Mouse (Mus musculus) neural tube, embryonic 10.5 days (tissue): ENCODE measurements around the gene Togaram2.
A peak's percentile ranks its signal among the peaks of the same experiment; 100 is the strongest.

ENCODE experiments used
- DNase-seq: peaks from one replicate; pipeline ENCODE4 v3.0.0-alpha.2; 2017; ENCODE audit warnings: low spot score; ENCODE audit errors: extremely low spot score

The Togaram2 gene

DNA sequence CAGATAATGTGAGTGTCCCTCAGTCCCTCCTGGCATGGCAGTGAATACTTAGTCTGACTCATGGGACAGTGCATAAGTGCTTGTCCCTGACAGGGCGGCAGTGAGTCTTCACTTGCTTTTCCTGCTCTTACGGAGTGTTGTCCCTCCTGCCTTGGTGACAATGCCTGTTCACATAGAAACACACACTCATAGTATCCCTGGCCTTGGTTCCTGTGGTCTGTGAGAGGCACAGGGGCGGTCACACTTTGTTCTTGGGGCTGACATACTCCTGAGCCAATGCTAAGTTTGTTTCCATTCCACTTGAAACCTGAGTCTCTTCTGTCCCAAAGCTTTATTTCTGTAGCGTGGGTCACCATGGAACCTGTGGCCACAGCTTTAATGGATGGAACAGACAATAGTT lies 9.3 kb downstream of the Togaram2 start:
- DNase-seq: no peak

- no peak for DNase-seq
These were observed 10.2 kb downstream of the Togaram2 start for GRCm38 (mm10) chr17:71683281-71683680.

- no peak for DNase-seq
These were observed 11.1 kb downstream of the Togaram2 start for GRCm38 (mm10) chr17:71684103-71684608.

- no peak for DNase-seq
These were observed 14.4 kb downstream of the Togaram2 start for GRCm38 (mm10) chr17:71687436-71687835.

DNA sequence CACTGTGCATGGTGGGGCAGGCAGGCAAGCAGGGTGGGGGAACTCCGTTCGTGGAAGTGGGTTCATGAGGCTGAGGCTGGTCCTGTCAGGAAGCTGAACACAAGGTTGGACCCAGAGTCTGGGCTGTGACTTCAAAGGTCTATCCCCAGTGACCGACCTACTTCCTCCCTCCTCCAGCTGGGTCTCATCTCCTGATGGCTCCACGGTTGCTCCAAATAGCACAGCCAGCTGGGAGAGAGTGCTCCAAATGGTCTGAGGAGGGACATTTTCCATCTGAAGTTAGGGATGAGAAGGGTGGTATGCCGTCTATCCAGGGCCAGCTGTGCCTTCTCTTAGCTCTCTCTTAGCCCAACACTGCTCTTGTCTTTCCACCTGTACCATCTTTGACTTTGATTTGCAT lies 16.8 kb downstream of the Togaram2 start:
- DNase-seq: no peak

- DNase-seq: no peak
These were observed 18.4 kb downstream of the Togaram2 start for GRCm38 (mm10) chr17:71691361-71691875.

DNA sequence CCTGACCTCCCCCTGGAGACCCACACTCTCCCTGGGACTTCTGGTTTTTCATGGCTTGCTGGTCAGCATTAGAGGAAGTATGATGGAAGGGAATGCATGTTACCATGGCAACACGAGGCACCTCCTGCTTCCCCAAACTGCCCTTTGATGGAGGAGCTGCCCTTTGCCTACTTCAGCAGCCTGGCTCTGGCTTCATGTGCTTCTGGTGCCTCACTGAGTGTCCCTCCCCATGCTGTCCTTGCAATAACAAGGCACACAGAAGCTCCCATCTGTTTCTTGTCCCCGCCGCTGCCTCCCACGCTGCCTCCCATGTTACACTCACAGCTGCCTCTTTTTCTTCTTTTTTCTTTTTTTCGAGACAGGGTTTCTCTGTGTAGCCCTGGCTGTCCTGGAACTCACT lies 20.3 kb downstream of the Togaram2 start:
- DNase-seq: peak; percentile 27

- peak; percentile 43 for DNase-seq
These were observed 20.7 kb downstream of the Togaram2 start for GRCm38 (mm10) chr17:71693780-71694179.

DNA sequence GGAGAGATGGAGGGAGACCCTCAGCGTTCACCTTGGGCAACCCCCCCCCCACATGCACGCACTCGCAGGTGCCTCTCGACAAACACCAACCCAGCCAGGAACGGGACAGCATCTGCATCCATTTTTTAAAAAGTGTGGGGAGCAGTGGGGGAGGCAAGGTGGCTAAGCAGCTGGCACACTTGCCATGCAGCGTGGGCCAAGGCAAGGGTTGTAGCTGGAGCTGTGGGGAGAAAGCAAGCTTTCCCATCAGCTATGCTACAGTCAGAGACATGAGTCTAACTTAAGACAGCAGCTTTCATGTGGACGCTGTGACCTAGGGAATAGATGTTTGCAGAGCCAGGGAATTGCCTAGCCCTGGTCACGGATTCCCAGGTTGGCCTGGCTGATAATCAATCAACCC lies 22.1 kb downstream of the Togaram2 start:
- DNase-seq: no peak

DNA sequence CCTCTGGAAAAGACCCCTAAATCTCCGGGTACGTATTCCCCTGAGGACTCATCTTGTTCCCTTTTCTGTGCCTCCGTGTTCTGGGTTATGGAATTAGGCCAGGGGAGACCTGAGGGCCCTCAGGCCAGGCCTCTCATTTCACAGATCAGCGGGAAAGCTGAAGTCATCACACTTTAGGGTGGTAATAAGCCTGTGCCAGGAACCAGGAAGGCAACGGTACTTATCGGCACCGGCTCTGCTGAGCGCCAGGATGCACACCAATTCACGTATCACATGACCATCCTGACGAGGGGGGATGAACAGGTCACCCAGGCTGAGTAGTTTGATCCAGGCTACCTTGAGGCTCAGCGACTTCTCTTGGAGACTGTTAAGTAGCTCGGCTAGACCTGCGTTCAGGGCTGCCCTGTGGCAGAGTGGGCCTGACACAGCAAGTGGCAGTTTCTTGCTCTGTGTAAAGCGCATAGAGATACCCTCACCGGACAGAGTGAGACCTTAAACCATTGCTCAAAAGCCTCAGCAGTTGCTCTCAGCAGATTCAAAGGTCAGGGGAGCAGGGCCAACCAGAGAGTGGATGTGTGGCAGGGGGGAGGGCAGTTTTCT lies 22.8 kb downstream of the Togaram2 start:
- no peak for DNase-seq

- DNase-seq: no peak
These were observed 23.3 kb downstream of the Togaram2 start for GRCm38 (mm10) chr17:71696396-71696795.

DNA sequence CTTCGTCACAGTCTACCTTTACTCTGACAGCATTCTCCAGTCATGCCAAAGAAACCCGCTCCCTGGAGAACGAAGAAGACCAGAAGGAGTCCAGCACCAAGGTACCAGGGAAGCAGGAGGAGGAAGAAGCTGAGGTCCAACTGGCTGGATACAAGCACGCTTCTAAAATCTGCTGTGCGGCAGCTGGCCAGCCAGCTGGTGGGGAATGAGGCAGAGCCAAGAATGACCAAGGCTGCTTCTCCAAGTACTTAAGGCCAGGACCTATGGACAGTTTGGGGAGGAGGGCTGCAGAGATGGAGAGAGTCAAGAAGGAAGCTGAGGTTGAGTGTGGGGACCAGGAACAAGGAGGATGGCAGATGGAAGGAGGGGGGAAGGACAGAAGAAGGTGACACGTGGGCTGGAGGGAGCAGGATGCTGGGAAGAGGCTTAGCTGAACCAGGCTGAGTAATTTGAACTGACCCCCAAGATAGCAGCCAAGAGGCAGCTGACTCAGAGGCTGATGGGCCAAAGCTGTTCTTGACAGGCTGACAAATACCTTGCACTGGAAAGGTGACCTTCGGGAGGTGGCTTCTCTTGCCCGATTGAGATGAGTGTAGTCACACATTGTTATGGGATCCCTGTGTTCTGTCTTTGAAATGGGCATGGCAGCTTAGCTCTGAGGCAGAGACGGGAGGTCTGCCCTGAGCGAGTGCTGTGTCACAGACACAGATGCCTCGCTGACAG lies 25.0 kb downstream of the Togaram2 start:
- DNase-seq: no peak

DNA sequence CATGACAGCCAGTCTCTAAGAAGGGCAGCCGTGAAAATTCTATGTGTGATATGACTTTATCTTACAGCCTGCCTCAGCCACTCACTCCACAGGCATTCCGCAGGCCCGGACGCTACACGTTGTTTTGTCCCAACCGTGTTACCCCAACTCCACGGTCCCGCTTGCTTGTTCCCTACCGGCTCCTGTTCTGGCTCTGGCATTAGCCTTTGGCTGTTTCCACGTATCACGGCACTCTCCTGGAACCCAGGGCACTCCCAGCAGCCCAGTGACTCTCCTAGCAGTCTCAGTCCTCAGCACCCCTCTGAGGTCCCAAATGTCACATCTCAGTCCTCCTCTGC lies 25.5 kb downstream of the Togaram2 start:
- DNase-seq: no peak

GRCm38 (mm10) chr17:71705113-71705512 lies 32.1 kb downstream of the Togaram2 start:
- DNase-seq: no peak

DNA sequence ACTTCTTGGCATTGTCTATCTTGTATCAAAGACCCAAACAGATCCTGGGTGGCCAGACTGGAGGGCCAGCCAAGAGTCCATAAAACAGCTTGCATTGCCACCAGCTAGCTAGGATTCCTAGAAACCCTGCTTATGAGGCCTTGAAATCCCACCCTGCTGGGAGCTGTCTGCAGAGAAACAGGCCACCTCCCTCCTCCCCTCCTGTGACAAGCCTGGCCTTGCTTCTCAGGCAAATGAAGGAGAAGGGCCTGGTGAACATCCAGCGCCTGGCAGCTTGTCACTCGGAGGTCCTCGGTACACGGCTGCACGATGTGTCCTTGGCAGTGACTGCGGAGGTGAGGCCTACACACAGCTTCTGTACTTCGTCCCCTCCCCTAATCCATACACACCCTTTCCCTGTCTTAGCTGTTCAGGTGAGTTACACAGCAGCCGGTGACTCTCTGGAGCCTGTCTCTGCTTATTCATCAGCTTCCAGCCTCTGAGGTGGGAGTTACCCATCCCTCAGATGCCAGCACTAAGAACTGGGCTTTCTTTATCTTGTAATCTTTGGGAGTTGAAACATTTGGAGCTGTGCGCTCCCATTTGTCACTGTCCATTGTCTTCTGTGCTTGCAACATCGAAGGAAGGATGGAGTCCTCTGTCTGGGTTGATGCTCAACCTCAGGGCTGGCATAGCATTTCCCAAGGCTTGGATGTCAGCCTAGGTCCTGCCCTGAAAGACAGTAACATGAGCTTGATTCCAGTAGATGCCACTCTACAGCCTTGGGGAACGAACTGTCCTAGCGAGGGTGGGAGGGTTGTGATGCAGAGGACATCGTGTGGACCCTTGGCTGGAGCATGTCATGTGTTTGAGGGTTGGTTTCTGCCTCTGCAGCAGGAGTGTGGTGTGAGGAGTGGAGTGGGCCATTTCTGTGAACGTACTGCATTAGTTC lies 32.8 kb downstream of the Togaram2 start:
- DNase-seq: no peak

DNA sequence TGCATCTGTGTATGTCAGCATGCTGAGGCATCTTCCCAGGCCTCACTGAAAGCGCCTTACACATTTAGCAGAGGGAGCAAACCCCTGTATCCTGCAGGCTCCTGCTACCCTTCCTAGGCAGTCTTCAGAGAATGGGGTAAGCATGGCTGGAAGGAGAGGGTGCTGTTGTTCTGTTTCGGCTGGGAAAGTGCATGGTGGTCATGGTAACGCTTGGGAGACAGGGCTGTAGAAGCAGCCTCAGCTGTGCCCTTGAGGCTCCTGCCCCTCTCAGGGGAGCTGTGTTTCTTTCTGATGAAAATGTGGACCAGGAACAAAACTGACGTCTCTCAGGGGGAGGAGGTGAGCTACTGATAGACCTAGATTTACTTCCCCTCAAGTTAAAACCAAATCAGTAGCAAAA lies 34.7 kb downstream of the Togaram2 start:
- no peak for DNase-seq

- DNase-seq: no peak
These were observed 39.2 kb downstream of the Togaram2 start for GRCm38 (mm10) chr17:71712279-71712678.

DNA sequence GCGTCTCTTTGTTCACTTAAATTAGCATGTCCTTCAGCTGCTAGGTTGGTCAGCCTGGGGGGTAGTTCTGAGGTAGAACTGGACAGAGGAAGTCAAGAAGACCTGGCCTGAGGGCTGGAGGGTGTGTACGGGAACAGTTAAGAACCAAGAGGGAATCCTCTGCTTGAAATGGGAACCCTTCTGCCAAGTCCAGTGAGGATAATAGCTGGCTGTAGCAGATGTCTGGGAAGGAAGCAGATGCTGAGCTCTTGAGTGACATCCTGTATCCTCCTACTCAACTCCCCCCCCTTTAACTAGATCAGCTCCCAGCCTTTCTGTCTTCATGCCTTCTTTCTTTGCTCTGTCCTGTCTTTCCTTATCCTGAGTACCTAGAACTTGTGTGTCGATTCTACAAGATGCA lies 42.0 kb downstream of the Togaram2 start:
- no peak for DNase-seq

- no peak for DNase-seq
These were observed 45.0 kb downstream of the Togaram2 start for GRCm38 (mm10) chr17:71717881-71718625.

GRCm38 (mm10) chr17:71720434-71720833 lies 47.4 kb downstream of the Togaram2 start:
- no peak for DNase-seq

GRCm38 (mm10) chr17:71721019-71721418 lies 48.0 kb downstream of the Togaram2 start:
- no peak for DNase-seq
